ENCODE assay signal across 26 mouse cellular contexts in the genomic region with DNA sequence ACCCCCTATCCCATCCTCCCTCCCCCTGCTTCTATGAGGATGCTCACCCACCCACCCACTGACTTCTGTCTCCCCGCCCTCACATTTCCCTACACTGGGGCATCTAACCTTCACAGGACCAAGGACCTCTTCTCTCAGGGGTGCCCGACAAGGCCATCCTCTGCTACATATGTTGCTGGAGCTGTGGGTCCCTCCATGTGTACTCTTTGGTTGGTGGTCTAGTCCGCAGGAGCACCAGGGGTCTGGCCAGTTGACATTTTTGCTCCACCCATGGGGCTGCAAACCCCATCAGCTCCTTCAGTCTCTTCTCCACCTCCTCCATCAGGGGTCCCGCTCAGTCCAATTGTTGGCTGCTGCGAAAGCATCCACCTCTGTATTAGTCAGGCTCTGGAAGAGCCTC.
"Had no signal": no experiment of that assay in that cellular context is flagged by ENCODE, and none has a peak within 500 bp of the region (broad histone marks: within the 10 kb centered on the region; RNA-seq: fewer than 3 reads in every experiment).

No protein-coding gene starts in this region.

- H3K9me3 ChIP-seq: embryonic facial prominence, embryonic 10.5 days; embryonic facial prominence, embryonic 12.5 days; embryonic facial prominence, embryonic 13.5 days; embryonic facial prominence, embryonic 15.5 days; forebrain, embryonic 10.5 days; forebrain, embryonic 12.5 days; forebrain, embryonic 13.5 days; forebrain, embryonic 15.5 days had no signal

- H3K27me3 ChIP-seq: embryonic facial prominence, embryonic 12.5 days; embryonic facial prominence, embryonic 13.5 days; embryonic facial prominence, embryonic 15.5 days; forebrain, embryonic 12.5 days; forebrain, embryonic 13.5 days; forebrain, embryonic 15.5 days had no signal

- DNase-seq: cerebellum, adult 2 months; cerebellum, adult 8-10 months; cerebellum, adult 9-10 months; cerebellum, adult 9-11 months; cerebellum, postnatal 10 days; cerebellum, postnatal 14 days; cerebellum, postnatal 25 days; cerebellum, postnatal 36 days; embryo, embryonic 11 days; forebrain, postnatal 0 days; gastrocnemius, adult 2 months; gastrocnemius, postnatal 10 days; gastrocnemius, postnatal 14 days; gastrocnemius, postnatal 25 days; gastrocnemius, postnatal 36 days; heart, adult 18-20 months; heart, adult 2 months had no signal

- H3K4me1 ChIP-seq: embryonic facial prominence, embryonic 10.5 days; embryonic facial prominence, embryonic 12.5 days; embryonic facial prominence, embryonic 13.5 days; embryonic facial prominence, embryonic 15.5 days; forebrain, embryonic 10.5 days; forebrain, embryonic 12.5 days; forebrain, embryonic 13.5 days; forebrain, embryonic 15.5 days had no signal

- H3K36me3 ChIP-seq: embryonic facial prominence, embryonic 10.5 days; embryonic facial prominence, embryonic 12.5 days; embryonic facial prominence, embryonic 13.5 days; embryonic facial prominence, embryonic 15.5 days; forebrain, embryonic 10.5 days; forebrain, embryonic 12.5 days; forebrain, embryonic 15.5 days had no signal

- H3K4me3 ChIP-seq: embryonic facial prominence, embryonic 10.5 days; embryonic facial prominence, embryonic 12.5 days; embryonic facial prominence, embryonic 13.5 days; embryonic facial prominence, embryonic 15.5 days; erythroblast, embryonic 14.5 days; forebrain, embryonic 10.5 days; forebrain, embryonic 12.5 days; forebrain, embryonic 13.5 days; forebrain, embryonic 15.5 days; gastrocnemius, adult 2 months; heart, adult 2 months had no signal

- H3K27ac ChIP-seq: embryonic facial prominence, embryonic 10.5 days; embryonic facial prominence, embryonic 12.5 days; embryonic facial prominence, embryonic 13.5 days; embryonic facial prominence, embryonic 15.5 days; forebrain, embryonic 10.5 days; forebrain, embryonic 12.5 days; forebrain, embryonic 13.5 days; forebrain, embryonic 15.5 days; gastrocnemius, adult 2 months; heart, adult 2 months had no signal
